Mouse (Mus musculus) gastrocnemius, postnatal 14 days (tissue): Measurements from ENCODE around the gene Shtn1. TPM values are rescaled to one million over a fixed set of nuclear protein-coding genes. Genes with fewer than 3 reads are reported as not detected.

Experiments
- DNase-seq: peaks from one replicate; pipeline ENCODE4 v3.0.0; 2021; ENCODE audit warnings: mixed read lengths
- intact Hi-C: fragments of 180-260 bp; cut with DNase I; formaldehyde crosslinking; loops from one replicate; pipeline ENCODE4 v1.15.1; 2025; ENCODE audit warnings: low total_unique reads
- total RNA-seq, 2 experiments: library from RNA; stranded (reverse); gene quantifications; 2 replicates each; pipeline ENCODE4 v1.2.3; 2021

Gene Shtn1
- total RNA-seq, 2 experiments from 2014 or later, result 1.8 to 2.1 TPM

GRCm38 (mm10) chr19:59053931-59054631, 21.8 kb downstream of the Shtn1 start:
- DNase-seq, result no peak
- intact Hi-C loops, result no loop called here

DNA sequence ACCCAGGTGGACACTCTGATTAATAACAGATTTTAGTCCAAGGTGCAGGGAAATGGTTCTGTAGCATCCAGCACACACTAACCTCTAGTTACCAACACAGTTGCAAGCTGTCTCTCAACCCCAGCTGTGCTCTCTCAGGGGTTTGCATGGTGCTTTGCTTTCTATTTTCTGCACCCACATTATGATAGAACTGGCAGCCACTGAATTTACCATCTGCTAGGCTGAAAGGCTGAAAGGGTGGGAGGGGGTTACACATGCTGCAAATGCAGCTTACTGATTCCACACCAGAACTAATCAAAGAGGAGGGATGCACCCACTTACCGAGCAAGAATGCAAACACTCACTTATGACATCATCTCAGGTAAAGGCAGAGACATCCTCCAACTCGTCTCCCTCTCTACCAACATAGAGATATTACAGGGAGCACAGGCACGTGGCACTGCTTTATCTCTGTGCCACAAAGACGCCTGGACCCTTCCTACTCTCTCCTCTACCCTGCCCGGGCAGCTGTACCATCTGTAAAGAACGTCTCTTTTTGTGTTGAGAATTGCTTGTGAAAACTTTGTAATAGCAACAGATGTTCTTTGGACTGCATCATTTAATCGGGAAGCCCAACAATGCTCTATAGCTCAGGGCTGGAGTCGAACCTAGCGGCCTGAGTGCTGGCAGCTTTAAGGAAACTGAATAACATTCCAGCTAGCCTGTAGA, 23.0 kb downstream of the Shtn1 start:
- DNase-seq, result no peak
- intact Hi-C loops, result no loop called here

DNA sequence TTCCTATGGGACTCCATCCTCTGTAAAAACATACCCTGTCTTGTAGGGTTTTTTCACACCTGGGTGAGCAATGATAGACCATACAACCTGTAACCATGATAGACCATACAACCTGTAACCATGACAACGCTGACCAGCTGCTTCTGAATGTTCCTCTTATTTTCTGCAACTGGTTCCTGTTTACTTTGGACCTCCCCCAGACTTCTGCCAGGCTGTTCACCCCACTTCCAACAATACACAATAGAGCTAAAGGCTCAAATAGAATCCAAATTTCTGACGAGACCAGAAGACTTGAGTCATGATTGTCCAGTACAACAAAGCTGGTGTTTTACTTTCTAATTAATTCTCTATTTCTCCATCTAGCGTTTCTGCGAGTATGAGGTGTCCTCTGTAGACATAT, 23.8 kb downstream of the Shtn1 start:
- intact Hi-C loops, result no loop called here
- no peak for DNase-seq

DNA sequence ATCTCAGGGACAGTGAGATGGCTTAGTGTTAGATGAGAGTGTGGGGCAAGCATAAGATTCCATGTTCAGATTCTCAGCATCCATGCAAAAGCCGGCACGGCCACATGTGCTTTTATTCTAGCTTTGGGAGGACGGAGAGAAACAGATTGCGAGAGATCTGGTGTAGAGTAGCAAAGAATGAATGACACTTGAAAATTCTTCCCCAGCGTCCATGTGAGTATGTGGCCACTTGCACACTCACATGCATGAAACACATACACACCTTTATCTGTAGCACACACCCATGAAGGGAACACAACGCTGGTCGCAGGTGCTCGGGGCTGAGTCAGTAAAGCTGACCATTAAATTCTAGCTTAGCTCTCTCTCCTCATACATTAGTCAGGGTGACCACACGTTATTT, 24.3 kb downstream of the Shtn1 start:
- intact Hi-C loops, result no loop called here
- DNase-seq, result no peak

DNA sequence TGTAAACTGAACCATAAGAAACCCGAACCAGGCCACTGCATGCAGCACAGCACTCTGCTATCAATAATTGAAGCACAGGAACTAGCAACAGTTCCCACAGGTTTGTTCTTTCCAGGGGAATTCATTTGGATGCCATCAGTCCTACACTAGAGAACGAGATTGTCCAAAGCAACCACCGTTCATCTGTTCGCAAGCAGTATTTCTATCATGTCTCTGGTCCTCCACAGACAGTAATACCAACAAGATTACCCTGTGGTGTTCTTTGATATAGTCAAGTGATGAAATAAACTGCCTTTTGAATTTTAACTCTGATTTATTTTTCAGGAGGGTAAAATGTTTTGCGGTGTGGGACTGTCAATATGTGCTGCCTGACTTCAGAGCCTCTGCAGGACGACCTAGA, 27.0 kb downstream of the Shtn1 start:
- intact Hi-C loops, result no loop called here
- no peak for DNase-seq

- intact Hi-C loops, result no loop called here
- DNase-seq, result no peak
Measured at GRCm38 (mm10) chr19:59047511-59047910, 28.4 kb downstream of the Shtn1 start.

- intact Hi-C loops, result no loop called here
- no peak for DNase-seq
Measured at GRCm38 (mm10) chr19:59041086-59041485, 34.8 kb downstream of the Shtn1 start.

- DNase-seq, result no peak
- intact Hi-C loops, result no loop called here
Measured at GRCm38 (mm10) chr19:59038793-59039192, 37.1 kb downstream of the Shtn1 start.

- intact Hi-C loops, result no loop called here
Measured at GRCm38 (mm10) chr19:59036811-59037210, 39.1 kb downstream of the Shtn1 start.

GRCm38 (mm10) chr19:59033241-59033640, 42.7 kb downstream of the Shtn1 start:
- intact Hi-C loops, result no loop called here
- no peak for DNase-seq

More at GRCm38 (mm10) chr19:59036811-59037210, 39.1 kb downstream of the Shtn1 start:
- no peak for DNase-seq

- no peak for DNase-seq
- intact Hi-C loops, result no loop called here
Measured at GRCm38 (mm10) chr19:59030221-59030620, 45.7 kb downstream of the Shtn1 start.

DNA sequence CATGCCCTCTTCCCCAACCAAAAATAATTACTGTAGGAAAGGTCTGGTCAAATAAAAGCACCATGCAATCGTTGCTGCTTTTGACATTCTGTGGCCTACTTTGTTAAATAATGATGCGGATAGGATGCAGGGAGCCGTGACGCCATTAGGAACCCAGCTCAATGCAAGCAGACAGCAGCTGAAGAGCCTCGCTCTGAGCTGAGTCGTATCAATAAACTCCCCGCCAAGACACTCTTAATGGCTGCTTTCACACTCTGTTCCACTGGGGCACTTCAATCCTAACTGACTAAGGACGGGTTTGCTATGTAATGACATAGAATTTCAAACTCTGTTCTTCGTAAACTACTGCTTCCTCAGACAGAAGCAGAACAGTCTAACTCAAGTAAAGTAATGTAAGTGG, 46.9 kb downstream of the Shtn1 start:
- intact Hi-C loops, result no loop called here
- DNase-seq, result no peak

DNA sequence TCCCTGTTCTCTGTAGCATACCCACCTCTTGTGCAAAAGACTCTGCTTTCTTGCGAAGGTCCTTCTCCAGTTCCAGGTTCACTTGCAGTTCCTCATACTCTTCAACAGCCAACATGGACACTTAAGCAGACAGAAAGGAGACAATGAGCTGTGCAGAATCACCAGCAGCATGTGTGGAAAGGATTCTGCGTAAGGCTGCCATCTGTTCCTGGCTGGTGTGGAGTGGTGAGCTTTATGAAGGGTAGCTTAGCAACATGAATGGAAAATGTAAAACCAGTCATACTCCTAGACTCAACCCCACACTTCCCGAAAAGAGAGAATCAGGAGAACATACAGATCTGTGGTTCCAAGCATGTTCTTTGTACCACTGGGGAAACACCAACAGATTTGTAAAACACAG, 47.8 kb downstream of the Shtn1 start:
- intact Hi-C loops, result no loop called here
- DNase-seq, result no peak

DNA sequence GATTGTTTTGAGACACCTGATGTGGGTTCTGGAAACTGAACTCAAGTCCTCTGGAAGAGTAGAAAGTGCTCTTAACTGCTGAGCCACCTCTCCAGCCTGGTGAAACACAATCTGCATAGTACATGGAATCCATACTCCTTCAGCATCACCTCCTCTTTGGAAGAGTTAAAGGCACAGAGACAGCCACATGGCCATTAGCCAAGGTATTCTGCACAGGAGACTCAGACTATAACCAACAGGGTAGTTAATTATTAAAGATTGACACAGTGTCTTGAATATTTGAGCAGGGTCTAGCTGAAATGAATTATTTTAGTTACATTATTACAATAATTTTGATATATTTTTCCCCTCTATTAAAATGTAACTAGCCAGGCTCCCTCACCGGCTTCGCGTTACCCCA, 52.0 kb downstream of the Shtn1 start:
- intact Hi-C loops, result no loop called here

GRCm38 (mm10) chr19:59021644-59022043, 54.3 kb downstream of the Shtn1 start:
- intact Hi-C loops, result no loop called here
- no peak for DNase-seq

More for the DNA sequence above, 52.0 kb downstream of the Shtn1 start:
- no peak for DNase-seq

GRCm38 (mm10) chr19:59010802-59011201, 65.1 kb downstream of the Shtn1 start:
- intact Hi-C loops, result no loop called here

GRCm38 (mm10) chr19:59006577-59007340, 69.1 kb downstream of the Shtn1 start:
- intact Hi-C loops, result no loop called here
- DNase-seq, result no peak

More at GRCm38 (mm10) chr19:59010802-59011201, 65.1 kb downstream of the Shtn1 start:
- DNase-seq, result no peak

DNA sequence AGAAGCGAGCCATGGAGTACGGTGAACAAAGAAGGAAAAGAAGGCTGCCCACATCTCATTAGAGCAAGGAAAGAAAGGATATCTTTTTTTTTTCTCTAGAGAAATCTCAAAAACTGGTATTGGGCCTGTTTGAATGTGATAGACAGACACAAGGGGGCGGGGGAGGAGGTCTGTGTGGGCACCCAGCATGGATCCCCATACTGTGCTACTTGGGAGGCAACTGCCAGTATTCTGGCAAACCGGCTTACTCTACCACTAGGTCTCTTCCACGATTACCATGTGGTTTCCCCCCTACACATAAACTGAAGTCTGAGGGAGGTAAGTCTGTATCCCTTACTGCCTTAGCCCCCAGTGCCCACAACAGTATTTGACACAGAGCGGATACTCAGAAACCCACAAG, 73.1 kb downstream of the Shtn1 start:
- intact Hi-C loops, result no loop called here
- no peak for DNase-seq

- no peak for DNase-seq
- intact Hi-C loops, result no loop called here
Measured at GRCm38 (mm10) chr19:58981571-58981970, 94.3 kb downstream of the Shtn1 start.

DNA sequence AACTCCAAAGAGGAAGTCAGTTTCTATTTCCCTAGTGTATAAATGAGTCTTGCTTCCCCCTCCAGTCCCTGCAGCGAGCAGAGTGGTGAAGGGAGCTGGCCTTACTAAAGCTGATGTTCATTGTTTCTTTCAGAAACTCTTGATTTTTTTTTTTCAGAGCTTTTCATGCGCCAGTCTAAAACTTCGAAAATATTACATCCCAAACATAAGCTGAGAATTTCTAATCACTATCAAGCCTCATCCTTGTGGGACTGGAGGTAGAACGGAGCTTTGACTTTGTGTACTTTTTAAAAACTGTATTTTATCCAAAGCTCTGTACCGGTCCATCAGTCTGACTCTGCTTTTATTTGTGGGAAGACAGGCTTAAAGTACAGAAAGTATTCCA, 95.9 kb downstream of the Shtn1 start:
- no peak for DNase-seq
- intact Hi-C loops, result no loop called here
